Mouse (Mus musculus) frontal cortex, postnatal 14 days (tissue): ENCODE measurements around the gene Nek4.

Experiments
- DNase-seq, 2 experiments: peaks; one replicate each; pipeline ENCODE4 v3.0.0; 2022; ENCODE audit warnings: low spot score in 2 of 2

Gene Nek4

GRCm38 (mm10) chr14:30951154-30951825, at the start of gene Nek4:
Nek4 (plus strand) TSS chr14:30951377.
- DNase-seq, result peak; percentile 95

GRCm38 (mm10) chr14:30902628-30903027, 48.5 kb upstream of the Nek4 start:
- DNase-seq, result no peak

- DNase-seq, result no peak
Measured at GRCm38 (mm10) chr14:30903036-30903435, 48.1 kb upstream of the Nek4 start.

GRCm38 (mm10) chr14:30904307-30904706, 46.9 kb upstream of the Nek4 start:
- no peak for DNase-seq

GRCm38 (mm10) chr14:30906001-30906400, 45.2 kb upstream of the Nek4 start:
- DNase-seq, result no peak

- no peak for DNase-seq
Measured at GRCm38 (mm10) chr14:30907814-30908265, 43.3 kb upstream of the Nek4 start.

GRCm38 (mm10) chr14:30911141-30911540, 40.0 kb upstream of the Nek4 start:
- DNase-seq, result no peak

GRCm38 (mm10) chr14:30912641-30913040, 38.5 kb upstream of the Nek4 start:
- DNase-seq, result no peak

- no peak for DNase-seq
Measured at GRCm38 (mm10) chr14:30913404-30913803, 37.8 kb upstream of the Nek4 start.

GRCm38 (mm10) chr14:30916516-30916915, 34.7 kb upstream of the Nek4 start:
- DNase-seq, result no peak

- DNase-seq, result no peak
Measured at GRCm38 (mm10) chr14:30922053-30922670, 29.0 kb upstream of the Nek4 start.

GRCm38 (mm10) chr14:30923375-30924105, 27.6 kb upstream of the Nek4 start, which contains the start of gene Itih3:
Itih3 (minus strand) TSS chr14:30923760.
- DNase-seq, result peak; percentile 14 to 37

GRCm38 (mm10) chr14:30925492-30925891, 25.7 kb upstream of the Nek4 start:
- no peak for DNase-seq

- no peak for DNase-seq
Measured at GRCm38 (mm10) chr14:30930386-30930785, 20.8 kb upstream of the Nek4 start.

- no peak for DNase-seq
Measured at GRCm38 (mm10) chr14:30933351-30933750, 17.8 kb upstream of the Nek4 start.

GRCm38 (mm10) chr14:30942254-30942653, 8.9 kb upstream of the Nek4 start:
- DNase-seq, result no peak

- no peak for DNase-seq
Measured at GRCm38 (mm10) chr14:30943038-30943437, 8.1 kb upstream of the Nek4 start, which contains the start of gene Itih1. Itih1 (minus strand) TSS chr14:30943289.

- peak in 1 of 2 experiments; percentile 64 for DNase-seq
Measured at GRCm38 (mm10) chr14:30943860-30944674, 7.1 kb upstream of the Nek4 start.

- DNase-seq, result no peak
Measured at GRCm38 (mm10) chr14:30944745-30945144, 6.4 kb upstream of the Nek4 start.

GRCm38 (mm10) chr14:30949986-30950385, 1.2 kb upstream of the Nek4 start:
- DNase-seq, result no peak

- DNase-seq, result no peak
Measured at GRCm38 (mm10) chr14:30958517-30958916, 7.3 kb downstream of the Nek4 start.

- no peak for DNase-seq
Measured at GRCm38 (mm10) chr14:30959031-30959430, 7.9 kb downstream of the Nek4 start.
